Mouse (Mus musculus): ENCODE data around the gene D3Ertd751e.

D3Ertd751e gene

DNA sequence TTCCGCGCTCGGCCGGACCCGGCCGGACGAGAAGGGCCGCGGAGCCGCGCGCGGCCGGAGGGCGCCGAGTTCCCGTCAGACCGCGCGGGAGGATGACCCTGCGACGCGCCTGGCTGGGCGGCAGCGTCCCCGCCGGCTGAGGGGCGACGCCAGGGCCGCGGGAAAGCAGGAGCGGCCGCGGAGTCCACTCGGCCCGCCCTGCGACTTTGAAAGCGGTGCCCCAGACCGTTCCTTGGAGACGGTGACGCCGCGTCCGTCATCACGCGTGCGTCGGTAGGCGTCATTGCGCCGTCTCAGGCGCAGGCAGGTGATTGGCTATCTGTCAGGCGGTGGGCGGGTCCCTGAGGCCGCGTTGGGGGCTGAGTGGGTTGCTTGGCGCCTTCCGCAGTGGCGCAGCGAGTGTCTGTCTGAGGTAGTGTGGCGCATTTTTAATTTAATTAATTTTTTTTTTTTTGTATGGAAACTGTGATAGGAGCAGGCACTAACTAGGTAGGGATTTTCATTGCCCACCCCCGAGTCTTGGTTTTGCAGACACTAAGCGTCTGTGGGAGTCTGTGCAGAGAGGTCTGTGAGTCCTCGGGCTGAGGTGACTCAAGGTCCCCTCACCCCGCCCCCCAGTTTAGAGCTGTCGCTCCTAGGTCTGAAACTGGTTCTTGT lies at the start of gene D3Ertd751e, which contains the start of gene Sclt1:
Gene D3Ertd751e, plus strand, starts transcription at position 334 of the 657 bp plus-strand sequence.
Gene Sclt1, minus strand, starts transcription at position 237 of the 657 bp plus-strand sequence.
- DNase-seq (ENCODE audit: low spot score) = peak; percentile 99

DNA sequence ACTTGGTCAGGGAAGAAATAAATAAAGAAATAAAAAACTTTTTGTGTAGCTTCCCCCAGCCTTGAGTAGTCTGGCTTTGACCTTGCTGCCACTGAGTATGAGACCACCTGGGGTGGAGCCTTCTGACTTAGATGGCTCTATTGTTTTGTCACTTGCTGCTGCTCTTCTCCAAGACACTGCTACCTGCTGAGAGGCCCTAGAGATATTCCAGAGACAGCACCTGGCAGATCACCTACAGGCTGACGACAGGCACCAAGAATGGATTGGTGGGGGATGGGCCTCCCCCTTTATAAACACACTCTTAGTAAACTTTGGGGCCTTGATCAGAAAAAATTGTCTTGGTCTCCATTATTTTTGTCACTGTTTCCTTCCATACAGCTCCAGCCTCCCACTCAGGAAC lies 46.7 kb upstream of the D3Ertd751e start:
- no peak for DNase-seq (ENCODE audit: low spot score)

DNA sequence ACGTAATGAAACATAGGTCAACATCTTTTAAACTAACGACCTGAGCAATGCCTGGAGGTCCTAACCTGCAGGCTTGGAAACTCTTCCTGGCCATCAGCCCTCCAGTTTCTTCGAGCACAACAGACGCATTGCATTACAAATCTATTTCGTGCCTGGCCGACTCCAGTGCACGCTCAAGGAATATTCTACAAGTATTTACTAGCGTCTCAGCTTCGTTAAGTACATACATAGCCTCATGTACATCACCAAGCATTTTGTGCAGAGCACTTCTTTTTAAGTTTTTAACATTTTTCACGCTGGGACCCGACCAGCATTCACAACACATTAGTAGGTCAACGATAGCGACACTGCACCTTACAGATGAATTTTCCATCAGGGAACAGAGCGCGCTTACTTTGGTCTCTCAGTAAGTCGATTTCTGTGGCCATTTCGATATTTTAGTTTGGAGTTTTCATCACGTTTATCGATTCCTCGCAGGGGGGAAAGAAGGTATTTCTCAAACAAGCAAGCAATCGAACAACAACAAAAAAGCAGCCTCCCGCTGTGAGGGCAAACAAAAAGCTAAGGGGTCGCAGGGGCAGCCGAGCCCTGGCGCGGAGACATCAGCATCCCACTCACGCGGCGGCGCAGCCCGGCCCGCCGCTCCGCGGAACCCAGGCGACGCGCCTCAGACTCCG lies 672 bp upstream of the D3Ertd751e start:
- peak; percentile 51 for DNase-seq (ENCODE audit: low spot score)

DNA sequence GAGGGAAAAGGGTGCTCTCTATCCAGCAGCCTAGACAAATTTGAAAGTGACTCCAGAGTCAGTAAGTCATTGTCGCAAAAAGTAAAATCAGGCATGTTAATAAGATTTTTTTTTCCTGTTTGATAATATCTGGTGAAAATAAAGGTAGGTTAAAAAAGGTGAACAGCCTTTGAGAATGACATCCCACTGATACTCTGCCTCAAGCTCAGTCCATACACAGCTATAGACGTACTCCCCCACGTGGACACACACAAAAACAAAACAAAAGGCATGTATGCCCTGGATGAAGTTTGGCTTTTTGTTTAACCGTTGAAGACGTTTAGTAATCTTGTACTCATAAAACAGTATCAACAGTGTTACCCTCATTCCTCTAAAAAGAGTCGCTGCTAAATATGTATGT lies 1.0 kb downstream of the D3Ertd751e start:
- DNase-seq (ENCODE audit: low spot score) = peak; percentile 62

DNA sequence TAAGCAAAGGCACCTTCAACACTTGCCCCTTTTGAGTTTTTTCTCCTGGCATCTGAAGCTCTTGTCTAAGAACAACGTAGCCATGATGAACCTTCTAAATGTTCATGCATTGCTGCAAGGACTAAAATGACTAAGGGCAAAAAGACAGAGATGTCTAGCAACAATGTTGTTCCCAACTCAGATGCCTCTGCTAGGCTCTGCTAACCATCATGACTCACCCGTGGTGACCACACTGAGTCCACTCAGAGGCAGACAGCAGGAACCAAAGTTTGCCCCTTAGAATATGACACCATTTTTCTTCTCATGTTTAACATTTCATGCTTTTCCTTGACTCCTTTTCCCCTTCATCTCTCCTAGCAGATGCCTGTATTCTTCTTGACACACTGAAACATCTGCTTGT lies 12.1 kb downstream of the D3Ertd751e start:
- DNase-seq (ENCODE audit: low spot score) = no peak

DNA sequence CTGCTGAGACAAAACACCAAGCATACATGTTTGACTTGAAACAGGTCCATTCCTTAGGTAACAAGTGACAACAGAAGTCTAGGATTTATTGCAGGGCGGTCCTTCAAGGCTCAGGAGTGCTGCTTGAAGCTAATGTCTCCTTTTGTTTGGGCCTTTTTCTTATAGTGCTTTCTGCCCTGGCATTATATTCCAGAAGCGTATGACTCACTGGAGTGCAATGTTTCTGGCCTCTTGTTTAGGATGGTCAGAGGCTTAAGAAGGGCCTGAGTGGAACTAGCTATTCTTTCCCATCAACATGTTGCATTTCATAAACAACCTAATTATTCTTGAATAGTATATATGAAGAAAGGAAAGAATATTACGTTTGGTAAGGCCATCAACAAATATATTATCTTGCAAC lies 19.7 kb downstream of the D3Ertd751e start:
- no peak for DNase-seq (ENCODE audit: low spot score)

DNA sequence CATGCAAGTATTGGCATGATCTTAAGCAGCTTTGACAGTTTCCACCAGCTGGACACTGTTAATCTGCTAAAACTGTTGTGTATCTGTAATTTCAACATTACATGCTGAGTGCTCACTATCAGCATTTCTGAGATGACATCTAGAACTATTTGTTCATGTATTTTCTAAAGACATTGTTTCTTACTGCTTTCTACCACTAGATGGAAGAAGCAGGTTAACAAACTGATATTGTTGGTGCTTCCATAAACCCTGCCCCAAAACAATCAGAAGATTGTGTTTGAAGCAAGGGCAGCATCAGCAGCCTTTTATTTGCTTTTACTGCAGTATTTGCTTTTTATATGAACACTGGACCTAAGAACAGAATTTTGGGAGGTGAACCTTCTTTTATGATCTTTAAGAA lies 70.0 kb downstream of the D3Ertd751e start:
- DNase-seq (ENCODE audit: low spot score) = no peak
